Mouse (Mus musculus) forebrain, embryonic 14.5 days (tissue): Measurements from ENCODE around the gene Per2. TPM values are rescaled to one million over a fixed set of nuclear protein-coding genes. Genes with fewer than 3 reads are reported as not detected.

Experiments
- ATAC-seq: fragments of 200-750 bp; cut with Nextera tagmentation; 2 replicates; pipeline ENCODE4 v1.8.0; 2017; ENCODE audit warnings: mild to moderate bottlenecking, moderate library complexity
- DNase-seq: peaks from one replicate; pipeline ENCODE4 v3.0.0-alpha.2; 2015; ENCODE audit warnings: low spot score
- H3K27ac ChIP-seq: fragments of 300-500 bp; sonication (generic); 2 replicates; pipeline ENCODE4 v1.5.1; 2014; ENCODE audit warnings: low read depth, mild to moderate bottlenecking, control low read depth, low read length, moderate library complexity
- H3K27me3 ChIP-seq: fragments of 300-500 bp; sonication (generic); replicated peaks from 2 replicates; pipeline ENCODE4 v1.6.1; 2014; ENCODE audit warnings: low read length, control low read depth, mixed read lengths; ENCODE audit not compliant: control insufficient read depth, insufficient read depth
- H3K36me3 ChIP-seq: fragments of 300-500 bp; sonication (generic); 2 replicates; pipeline ENCODE4 v1.6.1; 2014; ENCODE audit warnings: low read length, control low read depth; ENCODE audit not compliant: control insufficient read depth, insufficient read depth
- H3K4me1 ChIP-seq: fragments of 300-500 bp; sonication (generic); 2 replicates; pipeline ENCODE4 v1.6.1; 2014; ENCODE audit warnings: antibody characterized with exemption, low read length, control low read depth; ENCODE audit not compliant: control insufficient read depth, insufficient read depth
- H3K4me2 ChIP-seq: fragments of 300-500 bp; sonication (generic); 2 replicates; pipeline ENCODE4 v1.6.1; 2014; ENCODE audit warnings: mild to moderate bottlenecking, control low read depth, low read length
- H3K4me3 ChIP-seq: fragments of 300-500 bp; sonication (generic); 2 replicates; pipeline ENCODE4 v1.5.1; 2014; ENCODE audit warnings: low read depth, low read length, control low read depth
- H3K9ac ChIP-seq: fragments of 300-500 bp; sonication (generic); 2 replicates; pipeline ENCODE4 v1.6.1; 2014; ENCODE audit warnings: mild to moderate bottlenecking, low read length, control low read depth, moderate library complexity
- H3K9me3 ChIP-seq: fragments of 300-500 bp; sonication (generic); replicated peaks from 2 replicates; pipeline ENCODE4 v1.6.1; 2016; ENCODE audit warnings: low read length, control low read depth, mixed read lengths; ENCODE audit not compliant: control insufficient read depth
- WGBS: fragments of 180-500 bp; shearing (Covaris S2); extraction: QIAGEN DNeasy Blood & Tissue Kit; methylation state at CpG from one replicate; pipeline ENCODE4 v1.1.7; 2014; 5-methylcytosine and 5-hydroxymethylcytosine counted together
- polyA plus RNA-seq: library from polyadenylated mRNA; unstranded; fragments of >200 nt; fragmentation: Nextera tagmentation; extraction: Ambion mirVana; gene quantifications from 2 replicates; pipeline ENCODE4 v1.2.1, GENCODE M21; 2014

Gene Per2
- polyA plus RNA-seq, 1 experiment from 2014 or later: 2.6 TPM

- H3K4me2 ChIP-seq: no peak overlapping the region
- DNase-seq (no peak), ATAC-seq (no peak)
- H3K4me3 ChIP-seq: no peak overlapping the region
- H3K9ac ChIP-seq: no peak overlapping the region
- 92% methylated on average over 8 of the region's 8 CpGs for WGBS
- H3K9me3 ChIP-seq: no peaks in the 10 kb centered on the region
- H3K27ac ChIP-seq: no peak overlapping the region
- H3K27me3 ChIP-seq: no peaks in the 10 kb centered on the region
- H3K4me1 ChIP-seq: peaks cover 7% of the 10 kb centered on the region; the same call in 1 of the 2 replicates
- H3K36me3 ChIP-seq: peaks cover 23% of the 10 kb centered on the region
Observed at GRCm38 (mm10) chr1:91434905-91435304, 24.2 kb downstream of the Per2 start.

GRCm38 (mm10) chr1:91430761-91431160 lies 28.4 kb downstream of the Per2 start:
- ATAC-seq: no peak
- DNase-seq: no peak
- no peaks in the 10 kb centered on the region for H3K27me3 ChIP-seq
- WGBS: 93% methylated on average over 7 of the region's 7 CpGs
- no peaks in the 10 kb centered on the region for H3K9me3 ChIP-seq
- H3K4me1 ChIP-seq: no peaks in the 10 kb centered on the region
- H3K36me3 ChIP-seq: peaks cover 22% of the 10 kb centered on the region
- no peak overlapping the region for H3K4me3 ChIP-seq
- H3K4me2 ChIP-seq: no peak overlapping the region
- no peak overlapping the region for H3K27ac ChIP-seq
- H3K9ac ChIP-seq: no peak overlapping the region

GRCm38 (mm10) chr1:91429212-91429611 lies 29.9 kb downstream of the Per2 start:
- DNase-seq: no peak
- no peak overlapping the region for H3K4me2 ChIP-seq
- H3K4me3 ChIP-seq: no peak overlapping the region
- no peak for ATAC-seq
- no peak overlapping the region for H3K27ac ChIP-seq
- no peaks in the 10 kb centered on the region for H3K27me3 ChIP-seq
- H3K4me1 ChIP-seq: no peaks in the 10 kb centered on the region
- no peak overlapping the region for H3K9ac ChIP-seq
- peaks cover 18% of the 10 kb centered on the region for H3K36me3 ChIP-seq
- 92% methylated on average over 10 of the region's 10 CpGs for WGBS
- no peaks in the 10 kb centered on the region for H3K9me3 ChIP-seq

- no peak overlapping the region for H3K4me3 ChIP-seq
- H3K36me3 ChIP-seq: peaks cover 18% of the 10 kb centered on the region
- H3K4me1 ChIP-seq: no peaks in the 10 kb centered on the region
- H3K27ac ChIP-seq: no peak overlapping the region
- ATAC-seq (peak; percentile 72; the same call in 1 of the 2 replicates), DNase-seq (peak; percentile 89)
- WGBS: 34% methylated on average over 4 of the region's 4 CpGs
- H3K9ac ChIP-seq: no peak overlapping the region
- H3K9me3 ChIP-seq: no peaks in the 10 kb centered on the region
- no peak overlapping the region for H3K4me2 ChIP-seq
- H3K27me3 ChIP-seq: no peaks in the 10 kb centered on the region
Observed at GRCm38 (mm10) chr1:91428614-91429013, 30.5 kb downstream of the Per2 start.

- DNase-seq (no peak), ATAC-seq (no peak)
- 77% methylated on average over 9 of the region's 9 CpGs for WGBS
- Histone ChIP-seq H3K9me3 (no peaks in the 10 kb centered on the region), H3K36me3 (peaks cover 16% of the 10 kb centered on the region), H3K4me1 (no peaks in the 10 kb centered on the region), H3K27ac (no peak overlapping the region), H3K4me3 (no peak overlapping the region), H3K4me2 (no peak overlapping the region), H3K9ac (no peak overlapping the region), H3K27me3 (no peaks in the 10 kb centered on the region)
Observed at GRCm38 (mm10) chr1:91426397-91426796, 32.7 kb downstream of the Per2 start.

- H3K27me3 ChIP-seq: no peaks in the 10 kb centered on the region
- H3K9ac ChIP-seq: no peak overlapping the region
- 85% methylated on average over 8 of the region's 8 CpGs for WGBS
Observed at GRCm38 (mm10) chr1:91420601-91421065, 38.5 kb downstream of the Per2 start.

GRCm38 (mm10) chr1:91419862-91420600 lies 39.1 kb downstream of the Per2 start:
- no peak overlapping the region for H3K4me2 ChIP-seq
- no peaks in the 10 kb centered on the region for H3K9me3 ChIP-seq
- H3K4me3 ChIP-seq: no peak overlapping the region
- DNase-seq (no peak), ATAC-seq (no peak)
- H3K36me3 ChIP-seq: 0 out of 2 replicates have a peak, but pooled peaks cover 7% of the 10 kb centered on the region
- no peak overlapping the region for H3K27ac ChIP-seq
- H3K4me1 ChIP-seq: peaks cover 9% of the 10 kb centered on the region
- H3K9ac ChIP-seq: no peak overlapping the region
- no peaks in the 10 kb centered on the region for H3K27me3 ChIP-seq
- WGBS: 71% methylated on average over 10 of the region's 10 CpGs

More at GRCm38 (mm10) chr1:91420601-91421065, 38.5 kb downstream of the Per2 start:
- Histone ChIP-seq H3K4me3 (no peak overlapping the region), H3K9me3 (no peaks in the 10 kb centered on the region), H3K4me2 (no peak overlapping the region), H3K36me3 (0 out of 2 replicates have a peak, but pooled peaks cover 7% of the 10 kb centered on the region), H3K27ac (no peak overlapping the region), H3K4me1 (0 out of 2 replicates have a peak, but pooled peaks cover 3% of the 10 kb centered on the region)
- no peak for DNase-seq
- ATAC-seq: no peak

- H3K27ac ChIP-seq: no peak overlapping the region
- ATAC-seq: no peak
- H3K4me2 ChIP-seq: no peak overlapping the region
- WGBS: 91% methylated on average over 1 of the region's 1 CpGs
- no peaks in the 10 kb centered on the region for H3K9me3 ChIP-seq
- 0 out of 2 replicates have a peak, but pooled peaks cover 7% of the 10 kb centered on the region for H3K36me3 ChIP-seq
- H3K4me1 ChIP-seq: peaks cover 18% of the 10 kb centered on the region
- no peaks in the 10 kb centered on the region for H3K27me3 ChIP-seq
- H3K4me3 ChIP-seq: no peak overlapping the region
- no peak overlapping the region for H3K9ac ChIP-seq
- no peak for DNase-seq
Observed at GRCm38 (mm10) chr1:91417991-91418390, 41.1 kb downstream of the Per2 start.

GRCm38 (mm10) chr1:91415311-91415710 lies 43.8 kb downstream of the Per2 start:
- peak overlapping the region; percentile 88; the same call in 1 of the 2 replicates for H3K4me2 ChIP-seq
- no peak overlapping the region for H3K4me3 ChIP-seq
- 37% methylated on average over 5 of the region's 5 CpGs for WGBS
- H3K4me1 ChIP-seq: peaks cover 33% of the 10 kb centered on the region
- ATAC-seq (no peak), DNase-seq (peak; percentile 60)
- peak overlapping the region; percentile 93; the same call in 1 of the 2 replicates for H3K9ac ChIP-seq
- H3K36me3 ChIP-seq: 0 out of 2 replicates have a peak, but pooled peaks cover 7% of the 10 kb centered on the region
- H3K27me3 ChIP-seq: no peaks in the 10 kb centered on the region
- peak overlapping the region; percentile 97 for H3K27ac ChIP-seq
- no peaks in the 10 kb centered on the region for H3K9me3 ChIP-seq
